Mouse (Mus musculus) liver, embryonic 15.5 days (tissue): ENCODE data around the gene Lbh. TPM values are rescaled to one million over a fixed set of nuclear protein-coding genes. Genes with fewer than 3 reads are reported as not detected.

Source experiments
- ATAC-seq: fragments of 200-750 bp; cut with Nextera tagmentation; 2 replicates; pipeline ENCODE4 v1.8.0; 2017; ENCODE audit warnings: moderate number of reproducible peaks, mild to moderate bottlenecking, moderate library complexity; ENCODE audit not compliant: insufficient read depth
- H3K27ac ChIP-seq: fragments of 300-500 bp; sonication (generic); replicated peaks from 2 replicates; pipeline ENCODE4 v1.5.1; 2015; ENCODE audit warnings: mild to moderate bottlenecking, inconsistent platforms
- H3K27me3 ChIP-seq: fragments of 300-500 bp; sonication (generic); 2 replicates; pipeline ENCODE4 v1.6.1; 2015; ENCODE audit warnings: mild to moderate bottlenecking, inconsistent platforms
- H3K36me3 ChIP-seq: fragments of 300-500 bp; sonication (generic); replicated peaks from 2 replicates; pipeline ENCODE4 v1.6.1; 2015; ENCODE audit warnings: moderate library complexity, mild to moderate bottlenecking, inconsistent platforms
- H3K4me1 ChIP-seq: fragments of 300-500 bp; sonication (generic); replicated peaks from 2 replicates; pipeline ENCODE4 v1.6.1; 2015; ENCODE audit warnings: inconsistent platforms
- H3K4me2 ChIP-seq: fragments of 300-500 bp; sonication (generic); 2 replicates; pipeline ENCODE4 v1.6.1; 2015; ENCODE audit warnings: moderate library complexity, mild to moderate bottlenecking, inconsistent platforms
- H3K4me3 ChIP-seq: fragments of 300-500 bp; sonication (generic); replicated peaks from 2 replicates; pipeline ENCODE4 v1.5.1; 2015; ENCODE audit warnings: mild to moderate bottlenecking, inconsistent platforms
- H3K9ac ChIP-seq: fragments of 300-500 bp; sonication (generic); 2 replicates; pipeline ENCODE4 v1.6.1; 2015; ENCODE audit warnings: moderate library complexity, mild to moderate bottlenecking, inconsistent platforms
- H3K9me3 ChIP-seq: fragments of 300-500 bp; sonication (generic); replicated peaks from 2 replicates; pipeline ENCODE4 v1.6.1; 2016; ENCODE audit warnings: inconsistent platforms
- WGBS: fragments of 180-500 bp; shearing (Covaris S2); methylation state at CpG from one replicate; pipeline ENCODE4 v1.1.7; 2015; ENCODE audit warnings: mixed read lengths; ENCODE audit not compliant: insufficient replicate concordance; 5-methylcytosine and 5-hydroxymethylcytosine counted together
- polyA plus RNA-seq: library from polyadenylated mRNA; unstranded; fragments of >200 nt; fragmentation: Nextera tagmentation; extraction: Ambion mirVana; gene quantifications from 2 replicates; pipeline ENCODE4 v1.2.1, GENCODE M21; 2015

The Lbh gene
- polyA plus RNA-seq, 1 experiment from 2014 or later: 0.58 TPM

DNA sequence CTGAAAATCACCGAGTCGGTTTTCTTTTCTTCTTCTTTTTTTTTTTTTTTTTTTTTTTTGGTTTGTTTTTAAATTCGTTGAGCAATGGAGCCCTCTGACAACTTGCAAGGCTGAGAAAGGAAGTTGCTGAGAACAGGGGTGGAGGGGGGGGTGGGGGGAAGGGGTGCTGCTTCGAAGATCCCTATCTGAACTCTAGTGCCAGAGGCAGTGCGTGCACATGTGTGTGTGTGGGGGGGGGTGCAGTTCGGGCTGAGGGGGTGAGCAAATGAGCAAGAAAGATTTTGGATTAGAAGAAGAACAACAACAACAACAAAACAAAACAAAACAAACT lies 21.4 kb downstream of the Lbh start:
- ATAC-seq: no peak
- Histone ChIP-seq H3K4me3 (no peak overlapping the region), H3K27me3 (no peaks in the 10 kb centered on the region), H3K27ac (no peak overlapping the region), H3K36me3 (no peaks in the 10 kb centered on the region), H3K9me3 (no peaks in the 10 kb centered on the region), H3K4me2 (no peak overlapping the region), H3K4me1 (peaks cover 10% of the 10 kb centered on the region), H3K9ac (no peak overlapping the region)
- WGBS: 9% methylated on average over 6 of the region's 6 CpGs

DNA sequence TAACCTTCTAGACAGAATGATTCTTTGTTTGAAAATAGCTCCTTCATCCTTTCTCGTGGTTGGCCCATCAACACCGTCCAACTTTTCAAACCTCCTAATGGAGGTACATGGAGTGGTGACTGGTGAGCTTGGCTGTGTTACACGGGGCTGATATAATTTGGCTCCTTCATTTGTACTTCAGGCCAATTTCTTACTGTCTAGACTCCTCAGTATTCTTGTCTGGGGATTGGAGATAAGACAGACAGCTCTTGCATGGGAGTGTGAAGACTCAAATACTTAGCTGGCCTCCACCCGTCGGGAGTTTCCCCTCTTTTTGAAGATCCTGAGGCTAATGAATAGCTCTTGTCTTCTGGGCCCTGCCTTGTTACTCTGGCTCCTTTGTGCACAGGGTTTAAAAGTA lies 26.3 kb downstream of the Lbh start:
- Histone ChIP-seq H3K9ac (no peak overlapping the region), H3K9me3 (no peaks in the 10 kb centered on the region), H3K4me2 (no peak overlapping the region), H3K4me1 (peaks cover 13% of the 10 kb centered on the region; the same call in 1 of the 2 replicates), H3K4me3 (no peak overlapping the region), H3K27me3 (no peaks in the 10 kb centered on the region), H3K27ac (no peak overlapping the region), H3K36me3 (no peaks in the 10 kb centered on the region)
- 32% methylated on average over 5 of the region's 5 CpGs for WGBS
- ATAC-seq: peak; percentile 57

DNA sequence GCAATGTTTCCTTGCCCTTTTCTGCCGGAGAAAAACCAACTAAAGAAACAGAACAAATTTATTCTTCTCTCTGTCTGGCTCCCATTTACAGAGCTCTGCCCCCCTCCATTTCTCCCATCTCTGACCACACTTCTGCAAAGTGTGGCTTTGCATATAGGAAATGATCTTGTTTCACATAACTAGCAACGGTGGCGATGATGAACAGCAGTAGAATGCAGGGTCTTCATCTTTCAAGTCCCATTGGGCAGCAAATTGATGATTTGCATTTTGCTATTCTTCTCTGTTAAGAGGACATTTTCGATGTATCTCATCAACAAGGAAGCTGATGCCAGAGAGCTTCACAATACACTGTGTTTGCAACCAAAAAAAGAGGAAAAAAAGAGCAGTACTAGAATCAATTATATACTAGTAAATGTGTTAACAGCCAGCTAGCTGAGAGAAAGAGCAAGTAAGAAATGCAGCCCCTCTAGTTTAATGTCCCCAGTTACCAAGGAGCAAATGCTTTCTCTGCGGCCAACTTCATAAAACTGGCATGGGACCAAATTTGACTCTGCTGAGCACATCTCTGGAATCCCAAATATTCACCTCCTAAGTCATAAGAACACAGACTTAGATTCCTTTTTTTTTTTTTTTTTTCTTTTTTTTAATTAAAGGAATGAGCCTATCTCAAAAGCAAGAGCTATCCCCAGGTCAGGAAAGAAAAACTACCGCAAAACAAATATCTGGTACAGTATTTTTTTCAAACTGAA lies 29.2 kb downstream of the Lbh start:
- H3K27ac ChIP-seq: no peak overlapping the region
- H3K9me3 ChIP-seq: no peaks in the 10 kb centered on the region
- H3K27me3 ChIP-seq: no peaks in the 10 kb centered on the region
- no peak overlapping the region for H3K9ac ChIP-seq
- H3K4me3 ChIP-seq: no peak overlapping the region
- peaks cover 13% of the 10 kb centered on the region; the same call in 1 of the 2 replicates for H3K4me1 ChIP-seq
- no peak overlapping the region for H3K4me2 ChIP-seq
- no peaks in the 10 kb centered on the region for H3K36me3 ChIP-seq
- WGBS: 48% methylated on average over 6 of the region's 6 CpGs
- ATAC-seq: no peak

GRCm38 (mm10) chr17:72948119-72948518 lies 30.0 kb downstream of the Lbh start:
- H3K4me3 ChIP-seq: no peak overlapping the region
- no peak overlapping the region for H3K9ac ChIP-seq
- no peaks in the 10 kb centered on the region for H3K27me3 ChIP-seq
- ATAC-seq: no peak
- H3K36me3 ChIP-seq: no peaks in the 10 kb centered on the region
- H3K9me3 ChIP-seq: no peaks in the 10 kb centered on the region
- WGBS: 14% methylated on average over 9 of the region's 9 CpGs
- no peak overlapping the region for H3K4me2 ChIP-seq
- H3K27ac ChIP-seq: no peak overlapping the region
- H3K4me1 ChIP-seq: peaks cover 13% of the 10 kb centered on the region; the same call in 1 of the 2 replicates

GRCm38 (mm10) chr17:72949247-72949701 lies 31.2 kb downstream of the Lbh start:
- Histone ChIP-seq H3K27ac (no peak overlapping the region), H3K36me3 (no peaks in the 10 kb centered on the region), H3K27me3 (no peaks in the 10 kb centered on the region), H3K9me3 (no peaks in the 10 kb centered on the region), H3K4me1 (peaks cover 11% of the 10 kb centered on the region; the same call in 1 of the 2 replicates), H3K4me2 (no peak overlapping the region), H3K4me3 (no peak overlapping the region), H3K9ac (no peak overlapping the region)
- WGBS: 62% methylated on average over 7 of the region's 7 CpGs
- ATAC-seq: no peak

GRCm38 (mm10) chr17:72951331-72951730 lies 33.2 kb downstream of the Lbh start:
- Histone ChIP-seq H3K4me3 (no peak overlapping the region), H3K9ac (no peak overlapping the region), H3K4me2 (no peak overlapping the region), H3K27me3 (no peaks in the 10 kb centered on the region), H3K4me1 (peaks cover 4% of the 10 kb centered on the region; the same call in 1 of the 2 replicates), H3K9me3 (no peaks in the 10 kb centered on the region), H3K36me3 (no peaks in the 10 kb centered on the region), H3K27ac (no peak overlapping the region)
- 57% methylated on average over 6 of the region's 6 CpGs for WGBS
- no peak for ATAC-seq

GRCm38 (mm10) chr17:72953811-72954685 lies 35.9 kb downstream of the Lbh start:
- Histone ChIP-seq H3K4me1 (no peaks in the 10 kb centered on the region), H3K9me3 (no peaks in the 10 kb centered on the region), H3K9ac (no peak overlapping the region), H3K36me3 (no peaks in the 10 kb centered on the region), H3K4me3 (no peak overlapping the region), H3K27ac (no peak overlapping the region), H3K27me3 (no peaks in the 10 kb centered on the region), H3K4me2 (no peak overlapping the region)
- 67% methylated on average over 6 of the region's 6 CpGs for WGBS
- no peak for ATAC-seq

GRCm38 (mm10) chr17:72955534-72955933 lies 37.4 kb downstream of the Lbh start:
- Histone ChIP-seq H3K9me3 (no peaks in the 10 kb centered on the region), H3K27me3 (no peaks in the 10 kb centered on the region), H3K4me2 (no peak overlapping the region), H3K4me3 (no peak overlapping the region), H3K9ac (no peak overlapping the region), H3K27ac (no peak overlapping the region), H3K4me1 (no peaks in the 10 kb centered on the region), H3K36me3 (no peaks in the 10 kb centered on the region)
- ATAC-seq: no peak
- WGBS: 34% methylated on average over 2 of the region's 2 CpGs

DNA sequence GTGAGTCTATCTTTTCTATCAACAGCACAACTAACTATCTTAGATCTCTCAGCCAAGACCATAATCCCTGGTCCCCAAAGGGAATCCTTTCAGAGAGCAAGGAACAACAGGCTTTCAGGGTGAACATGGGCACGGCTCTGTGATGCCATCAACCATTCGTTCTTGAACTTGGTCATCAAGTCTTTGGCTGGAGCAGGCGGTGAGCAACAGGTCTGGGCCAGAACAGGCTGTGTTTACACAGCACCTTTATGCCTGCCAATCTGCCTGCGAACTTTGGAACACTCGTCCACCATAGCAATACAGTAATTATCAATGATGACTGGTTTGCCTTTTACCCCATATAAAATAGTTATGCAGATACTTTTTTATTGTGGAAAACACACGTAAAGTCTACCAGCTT lies 38.9 kb downstream of the Lbh start:
- Histone ChIP-seq H3K4me2 (no peak overlapping the region), H3K27me3 (no peaks in the 10 kb centered on the region), H3K9me3 (no peaks in the 10 kb centered on the region), H3K4me1 (no peaks in the 10 kb centered on the region), H3K27ac (no peak overlapping the region), H3K9ac (no peak overlapping the region), H3K4me3 (no peak overlapping the region), H3K36me3 (no peaks in the 10 kb centered on the region)
- WGBS: 60% methylated on average over 6 of the region's 6 CpGs
- no peak for ATAC-seq

GRCm38 (mm10) chr17:72958886-72959285 lies 40.8 kb downstream of the Lbh start:
- Histone ChIP-seq H3K4me3 (no peak overlapping the region), H3K4me2 (no peak overlapping the region), H3K9me3 (no peaks in the 10 kb centered on the region), H3K36me3 (no peaks in the 10 kb centered on the region), H3K9ac (no peak overlapping the region), H3K27ac (no peak overlapping the region), H3K4me1 (no peaks in the 10 kb centered on the region), H3K27me3 (no peaks in the 10 kb centered on the region)
- WGBS: 55% methylated on average over 5 of the region's 5 CpGs
- ATAC-seq: no peak

GRCm38 (mm10) chr17:72959497-72960039 lies 41.5 kb downstream of the Lbh start:
- no peaks in the 10 kb centered on the region for H3K27me3 ChIP-seq
- H3K36me3 ChIP-seq: no peaks in the 10 kb centered on the region
- no peaks in the 10 kb centered on the region for H3K4me1 ChIP-seq
- H3K4me2 ChIP-seq: no peak overlapping the region
- no peak for ATAC-seq
- no peak overlapping the region for H3K27ac ChIP-seq
- no peak overlapping the region for H3K4me3 ChIP-seq
- H3K9me3 ChIP-seq: no peaks in the 10 kb centered on the region
- 48% methylated on average over 5 of the region's 5 CpGs for WGBS
- no peak overlapping the region for H3K9ac ChIP-seq
